Mouse (Mus musculus) heart, embryonic 15.5 days (tissue): ENCODE data around the gene Gna15. TPM values are rescaled to one million over a fixed set of nuclear protein-coding genes. Genes with fewer than 3 reads are reported as not detected.

Experiments used
- ATAC-seq: fragments of 200-750 bp; cut with Nextera tagmentation; replicated peaks from 2 replicates; pipeline ENCODE4 v1.8.0; 2017; ENCODE audit warnings: low read depth, moderate TSS enrichment; ENCODE audit not compliant: insufficient number of reproducible peaks, insufficient read depth, low FRiP score
- H3K27ac ChIP-seq: fragments of 300-500 bp; sonication (generic); 2 replicates; pipeline ENCODE4 v1.5.1; 2015; ENCODE audit warnings: mild to moderate bottlenecking, inconsistent platforms
- H3K27me3 ChIP-seq: fragments of 300-500 bp; sonication (generic); 2 replicates; pipeline ENCODE4 v1.6.1; 2015; ENCODE audit warnings: inconsistent platforms
- H3K36me3 ChIP-seq: fragments of 300-500 bp; sonication (generic); 2 replicates; pipeline ENCODE4 v1.6.1; 2015; ENCODE audit warnings: mild to moderate bottlenecking, inconsistent platforms
- H3K4me1 ChIP-seq: fragments of 300-500 bp; sonication (generic); replicated peaks from 2 replicates; pipeline ENCODE4 v1.6.1; 2015; ENCODE audit warnings: inconsistent platforms
- H3K4me2 ChIP-seq: fragments of 300-500 bp; sonication (generic); 2 replicates; pipeline ENCODE4 v1.6.1; 2015; ENCODE audit warnings: inconsistent platforms, mild to moderate bottlenecking, moderate library complexity
- H3K4me3 ChIP-seq: fragments of 300-500 bp; sonication (generic); 2 replicates; pipeline ENCODE4 v1.5.1; 2015; ENCODE audit warnings: mild to moderate bottlenecking, inconsistent platforms
- H3K9ac ChIP-seq: fragments of 300-500 bp; sonication (generic); 2 replicates; pipeline ENCODE4 v1.6.1; 2015; ENCODE audit warnings: mild to moderate bottlenecking, inconsistent platforms
- H3K9me3 ChIP-seq: fragments of 300-500 bp; sonication (generic); replicated peaks from 2 replicates; pipeline ENCODE4 v1.6.1; 2016; ENCODE audit warnings: inconsistent platforms
- WGBS: fragments of 180-500 bp; shearing (Covaris S2); methylation state at CpG from one replicate; pipeline ENCODE4 v1.1.7; 2015; ENCODE audit warnings: mixed read lengths; 5-methylcytosine and 5-hydroxymethylcytosine counted together
- polyA plus RNA-seq: library from polyadenylated mRNA; unstranded; fragments of >200 nt; fragmentation: Nextera tagmentation; extraction: Ambion mirVana; gene quantifications from 2 replicates; pipeline ENCODE4 v1.2.1, GENCODE M21; 2015

Gna15 gene
- polyA plus RNA-seq, 1 experiment from 2014 or later, result 0.64 TPM

GRCm38 (mm10) chr10:81474461-81474860, 49.6 kb downstream of the Gna15 start:
- WGBS, result 73% methylated on average over 10 of the region's 10 CpGs
- peaks cover 93% of the 10 kb centered on the region for H3K27me3 ChIP-seq

DNA sequence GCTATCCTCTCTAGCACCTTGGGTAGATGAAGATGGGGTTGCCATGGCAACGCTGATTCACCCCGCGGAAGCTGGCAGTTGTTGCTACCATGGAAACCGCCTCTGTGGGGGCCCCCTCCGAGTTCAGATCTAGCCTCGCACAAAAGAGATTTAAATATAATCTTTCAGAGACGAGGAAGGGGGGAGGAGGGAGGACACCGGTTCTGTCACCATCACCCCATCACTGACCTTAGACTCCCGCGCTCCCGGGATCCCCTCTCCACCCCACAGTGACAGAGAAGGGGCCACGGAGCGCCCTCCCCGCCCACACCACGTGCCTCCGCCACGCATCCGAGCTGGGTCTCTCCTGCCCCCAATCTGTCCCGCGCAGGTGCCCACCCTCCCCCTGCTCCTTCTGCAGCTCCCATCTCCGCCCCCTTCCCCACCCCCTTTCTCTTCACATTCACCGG, 51.0 kb downstream of the Gna15 start:
- Histone ChIP-seq H3K27ac (no peak overlapping the region), H3K4me2 (no peak overlapping the region), H3K9ac (no peak overlapping the region), H3K4me1 (peaks cover 2% of the 10 kb centered on the region; the same call in 1 of the 2 replicates), H3K27me3 (peaks cover 95% of the 10 kb centered on the region), H3K4me3 (no peak overlapping the region), H3K9me3 (no peaks in the 10 kb centered on the region), H3K36me3 (no peaks in the 10 kb centered on the region)
- WGBS, result 3% methylated on average over 22 of the region's 22 CpGs
- no peak for ATAC-seq

More at GRCm38 (mm10) chr10:81474461-81474860, 49.6 kb downstream of the Gna15 start:
- Histone ChIP-seq H3K4me3 (no peak overlapping the region), H3K36me3 (no peaks in the 10 kb centered on the region), H3K9ac (no peak overlapping the region), H3K4me1 (peaks cover 2% of the 10 kb centered on the region; the same call in 1 of the 2 replicates), H3K9me3 (no peaks in the 10 kb centered on the region), H3K4me2 (no peak overlapping the region), H3K27ac (no peak overlapping the region)
- ATAC-seq, result no peak

DNA sequence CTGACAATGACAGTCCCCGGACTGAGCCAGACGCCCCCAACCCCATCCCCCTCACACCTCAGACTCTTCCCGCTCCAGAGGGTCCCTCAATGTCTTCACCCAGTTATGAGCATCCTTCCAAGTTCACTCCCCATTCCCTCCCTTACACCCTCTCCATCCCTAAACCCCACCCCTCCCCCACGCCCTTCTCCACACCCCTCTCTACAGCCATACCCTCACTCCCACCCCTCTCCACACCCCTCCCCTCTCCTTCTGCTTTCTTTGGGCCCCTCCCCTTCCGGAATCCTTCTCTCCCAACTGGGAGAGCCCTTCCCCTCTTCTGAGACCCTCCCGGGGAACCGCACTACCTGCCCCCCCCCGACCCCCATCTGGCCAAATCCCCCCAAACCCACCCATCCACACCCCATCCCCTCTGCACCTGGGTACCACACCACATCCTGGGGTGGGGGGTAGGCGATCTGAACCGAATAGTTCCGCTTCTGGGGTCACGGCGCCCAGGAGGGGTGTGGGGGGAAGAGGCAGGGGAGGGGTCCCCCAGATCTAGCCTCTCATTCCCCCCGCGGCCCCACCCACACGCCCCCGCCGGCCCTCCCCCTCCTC, 51.5 kb downstream of the Gna15 start:
- Histone ChIP-seq H3K27ac (no peak overlapping the region), H3K4me3 (no peak overlapping the region), H3K9ac (no peak overlapping the region), H3K9me3 (no peaks in the 10 kb centered on the region), H3K4me2 (no peak overlapping the region), H3K4me1 (peaks cover 2% of the 10 kb centered on the region; the same call in 1 of the 2 replicates), H3K36me3 (no peaks in the 10 kb centered on the region), H3K27me3 (peaks cover 95% of the 10 kb centered on the region)
- ATAC-seq, result no peak; the same call in 1 of the 2 replicates
- 3% methylated on average over 15 of the region's 18 CpGs for WGBS

- Histone ChIP-seq H3K4me3 (no peak overlapping the region), H3K27ac (no peak overlapping the region), H3K36me3 (no peaks in the 10 kb centered on the region), H3K4me2 (no peak overlapping the region), H3K27me3 (peaks cover 97% of the 10 kb centered on the region), H3K4me1 (no peaks in the 10 kb centered on the region), H3K9me3 (no peaks in the 10 kb centered on the region), H3K9ac (no peak overlapping the region)
- WGBS, result 40% methylated on average over 18 of the region's 18 CpGs
- no peak for ATAC-seq
Measured at GRCm38 (mm10) chr10:81470454-81470853, 53.6 kb downstream of the Gna15 start.

- Histone ChIP-seq H3K27ac (no peak overlapping the region), H3K9me3 (no peaks in the 10 kb centered on the region), H3K4me2 (no peak overlapping the region), H3K4me3 (no peak overlapping the region), H3K9ac (no peak overlapping the region), H3K27me3 (peaks cover 97% of the 10 kb centered on the region), H3K4me1 (peaks cover 3% of the 10 kb centered on the region), H3K36me3 (no peaks in the 10 kb centered on the region)
- WGBS, result 77% methylated on average over 5 of the region's 5 CpGs
- ATAC-seq, result no peak
Measured at GRCm38 (mm10) chr10:81469253-81469652, 54.8 kb downstream of the Gna15 start.

DNA sequence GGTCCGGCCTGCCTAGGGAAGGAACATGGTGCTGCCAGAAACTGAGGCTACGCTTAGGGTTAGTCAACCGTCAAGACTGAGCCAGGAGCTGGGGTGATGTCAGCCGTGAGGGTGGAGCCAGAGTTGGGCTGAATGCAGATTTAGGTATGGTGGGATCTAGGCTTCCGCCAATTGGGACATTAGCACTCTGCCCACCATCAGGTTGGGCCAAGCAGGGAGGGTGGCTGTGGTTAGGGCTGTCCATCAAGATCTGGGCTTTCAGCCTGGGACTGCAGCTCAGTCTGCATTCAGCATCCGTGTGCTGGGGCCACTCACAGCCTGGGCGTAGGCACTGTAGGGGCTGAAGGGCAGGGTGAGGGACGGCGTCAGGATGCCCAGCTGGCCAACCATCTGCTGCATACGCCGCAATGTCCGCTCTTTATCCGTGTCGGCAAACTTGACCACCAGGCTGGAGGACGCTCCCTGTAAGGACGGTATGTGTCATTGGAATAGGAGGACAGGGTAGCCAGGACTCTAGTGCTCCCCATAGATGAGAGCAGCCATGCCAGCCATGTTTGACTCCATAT, 56.3 kb downstream of the Gna15 start:
- H3K36me3 ChIP-seq, result no peaks in the 10 kb centered on the region
- H3K9me3 ChIP-seq, result no peaks in the 10 kb centered on the region
- no peak overlapping the region for H3K4me2 ChIP-seq
- WGBS, result 76% methylated on average over 16 of the region's 16 CpGs
- peaks cover 97% of the 10 kb centered on the region for H3K27me3 ChIP-seq
- no peak overlapping the region for H3K4me3 ChIP-seq
- no peak overlapping the region for H3K9ac ChIP-seq
- H3K4me1 ChIP-seq, result peaks cover 7% of the 10 kb centered on the region
- H3K27ac ChIP-seq, result no peak overlapping the region
- no peak for ATAC-seq

- ATAC-seq, result no peak
- peaks cover 7% of the 10 kb centered on the region for H3K4me1 ChIP-seq
- peaks cover 97% of the 10 kb centered on the region for H3K27me3 ChIP-seq
- H3K9ac ChIP-seq, result no peak overlapping the region
- H3K36me3 ChIP-seq, result no peaks in the 10 kb centered on the region
- WGBS, result 53% methylated on average over 14 of the region's 14 CpGs
- no peaks in the 10 kb centered on the region for H3K9me3 ChIP-seq
- H3K4me2 ChIP-seq, result no peak overlapping the region
- no peak overlapping the region for H3K27ac ChIP-seq
- H3K4me3 ChIP-seq, result no peak overlapping the region
Measured at GRCm38 (mm10) chr10:81466881-81467280, 57.1 kb downstream of the Gna15 start.

DNA sequence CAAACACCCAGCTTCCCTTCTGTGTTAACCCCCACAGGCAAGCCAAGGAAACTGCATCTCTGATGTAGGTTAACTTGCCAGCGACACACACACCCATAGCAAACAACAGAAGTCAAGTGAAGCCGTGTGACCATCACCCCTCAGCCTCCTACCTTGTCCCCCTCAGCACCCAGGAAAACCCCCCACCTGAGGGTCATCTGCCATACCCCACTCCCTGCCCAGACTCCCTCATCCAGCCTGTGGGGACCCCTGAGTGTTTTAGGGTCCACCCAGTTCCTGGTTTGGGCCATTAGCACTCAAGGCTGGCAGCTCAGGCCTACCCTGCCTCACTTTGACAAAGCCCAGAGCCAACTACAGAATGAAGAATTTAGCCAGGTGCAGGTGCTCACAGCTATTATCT, 58.0 kb downstream of the Gna15 start:
- Histone ChIP-seq H3K4me3 (no peak overlapping the region), H3K36me3 (no peaks in the 10 kb centered on the region), H3K4me2 (no peak overlapping the region), H3K27me3 (peaks cover 97% of the 10 kb centered on the region), H3K9me3 (no peaks in the 10 kb centered on the region), H3K27ac (no peak overlapping the region), H3K4me1 (peaks cover 7% of the 10 kb centered on the region), H3K9ac (no peak overlapping the region)
- ATAC-seq, result no peak
- WGBS, result 75% methylated on average over 2 of the region's 2 CpGs

DNA sequence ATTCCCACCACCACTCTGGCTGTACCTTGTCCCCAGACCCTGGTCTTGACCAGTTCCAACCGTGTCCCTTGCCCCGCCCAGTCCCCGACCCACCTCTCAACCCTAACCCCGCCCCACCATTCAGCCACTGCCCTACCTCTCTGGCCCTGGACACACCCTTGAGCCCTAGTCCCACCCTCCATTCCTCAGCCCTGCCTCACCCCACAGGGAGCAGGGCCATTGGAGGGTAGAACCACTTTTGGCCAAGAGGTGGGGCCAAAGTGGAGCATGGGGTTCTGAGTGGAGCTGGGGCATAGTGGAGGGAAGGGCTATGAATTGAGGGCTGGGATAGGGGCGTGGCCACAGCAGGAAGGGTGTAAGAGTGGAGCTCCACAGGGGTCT, 58.8 kb downstream of the Gna15 start:
- no peak overlapping the region for H3K27ac ChIP-seq
- H3K9ac ChIP-seq, result no peak overlapping the region
- WGBS, result 5% methylated on average over 5 of the region's 5 CpGs
- peaks cover 14% of the 10 kb centered on the region for H3K4me1 ChIP-seq
- H3K27me3 ChIP-seq, result peaks cover 98% of the 10 kb centered on the region
- no peak overlapping the region for H3K4me3 ChIP-seq
- H3K9me3 ChIP-seq, result no peaks in the 10 kb centered on the region
- no peaks in the 10 kb centered on the region for H3K36me3 ChIP-seq
- H3K4me2 ChIP-seq, result no peak overlapping the region
- ATAC-seq, result peak; percentile 20; the same call in 1 of the 2 replicates

GRCm38 (mm10) chr10:81464405-81465264, 59.4 kb downstream of the Gna15 start:
- Histone ChIP-seq H3K27ac (no peak overlapping the region), H3K27me3 (peaks cover 100% of the 10 kb centered on the region), H3K9me3 (no peaks in the 10 kb centered on the region), H3K4me3 (peak overlapping the region; percentile 27), H3K4me2 (peak overlapping the region; percentile 54), H3K36me3 (no peaks in the 10 kb centered on the region), H3K4me1 (peaks cover 15% of the 10 kb centered on the region), H3K9ac (no peak overlapping the region)
- peak; percentile 44 for ATAC-seq
- WGBS, result 2% methylated on average over 33 of the region's 33 CpGs

DNA sequence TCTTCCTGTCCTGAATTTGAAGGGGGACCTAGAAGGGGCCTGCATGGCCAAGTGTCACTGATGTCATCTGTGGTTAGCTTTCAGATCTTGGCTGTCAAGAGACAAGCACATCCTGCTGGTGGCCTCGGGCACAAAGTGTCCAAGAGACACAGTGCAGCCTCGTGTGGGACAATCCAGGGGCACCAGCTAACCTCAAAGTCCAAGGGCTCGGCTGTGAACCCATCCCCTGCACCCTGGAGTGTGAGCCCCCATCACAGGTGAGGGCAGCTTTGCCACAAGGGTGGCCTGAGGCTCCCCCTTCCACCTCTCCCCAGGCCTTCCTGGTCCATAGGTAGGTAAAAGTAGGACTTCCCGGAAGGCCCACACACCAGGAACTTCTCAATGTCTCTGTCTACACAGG, 60.5 kb downstream of the Gna15 start:
- 54% methylated on average over 4 of the region's 4 CpGs for WGBS
- H3K4me2 ChIP-seq, result no peak overlapping the region
- no peak for ATAC-seq
- peaks cover 15% of the 10 kb centered on the region for H3K4me1 ChIP-seq
- no peak overlapping the region for H3K9ac ChIP-seq
- no peaks in the 10 kb centered on the region for H3K9me3 ChIP-seq
- H3K27me3 ChIP-seq, result peaks cover 97% of the 10 kb centered on the region
- H3K27ac ChIP-seq, result no peak overlapping the region
- no peaks in the 10 kb centered on the region for H3K36me3 ChIP-seq
- no peak overlapping the region for H3K4me3 ChIP-seq
